Mouse (Mus musculus): Measurements from ENCODE around the gene Endou. TPM values are rescaled to one million over a fixed set of nuclear protein-coding genes. Genes with fewer than 3 reads are reported as not detected.
"Not testable (repeated sequence)": the region's sequence is repeated elsewhere in the genome, so short reads cannot be mapped to it uniquely, and the experiment has no call there.

The Endou gene
- polyA plus RNA-seq, 1 experiment from 2014 or later: 1.1 TPM

- H3K9me3 ChIP-seq: no peaks in the 10 kb centered on the region
- H3K4me1 ChIP-seq: no peaks in the 10 kb centered on the region
- H3K4me2 ChIP-seq: no peak overlapping the region
- H3K27me3 ChIP-seq: no peaks in the 10 kb centered on the region
- no peak for ATAC-seq (ENCODE audit: borderline replicate concordance, extremely low read depth, low FRiP score, low TSS enrichment)
- peaks cover 56% of the 10 kb centered on the region for H3K36me3 ChIP-seq
- WGBS: 83% methylated on average over 13 of the region's 13 CpGs
- H3K9ac ChIP-seq: no peak overlapping the region
- no peak overlapping the region for H3K4me3 ChIP-seq
- H3K27ac ChIP-seq: no peak overlapping the region
Measured at GRCm38 (mm10) chr15:97675927-97676326, 55.2 kb downstream of the Endou start.

GRCm38 (mm10) chr15:97674423-97674822 is 56.7 kb downstream of the Endou start:
- H3K9me3 ChIP-seq: no peaks in the 10 kb centered on the region
- no peak for ATAC-seq (ENCODE audit: borderline replicate concordance, extremely low read depth, low FRiP score, low TSS enrichment)
- 91% methylated on average over 4 of the region's 4 CpGs for WGBS
- H3K27ac ChIP-seq: no peak overlapping the region
- no peak overlapping the region for H3K4me3 ChIP-seq
- no peaks in the 10 kb centered on the region for H3K4me1 ChIP-seq
- no peak overlapping the region for H3K4me2 ChIP-seq
- no peaks in the 10 kb centered on the region for H3K27me3 ChIP-seq
- no peak overlapping the region for H3K9ac ChIP-seq
- H3K36me3 ChIP-seq: peaks cover 45% of the 10 kb centered on the region

GRCm38 (mm10) chr15:97673256-97674000 is 57.7 kb downstream of the Endou start:
- Histone ChIP-seq H3K4me3 (no peak overlapping the region), H3K9me3 (no peaks in the 10 kb centered on the region), H3K27me3 (no peaks in the 10 kb centered on the region), H3K4me2 (no peak overlapping the region), H3K4me1 (no peaks in the 10 kb centered on the region), H3K36me3 (peaks cover 41% of the 10 kb centered on the region), H3K9ac (no peak overlapping the region), H3K27ac (no peak overlapping the region)
- ATAC-seq (ENCODE audit: borderline replicate concordance, extremely low read depth, low FRiP score, low TSS enrichment): no peak
- 85% methylated on average over 7 of the region's 7 CpGs for WGBS

- no peak overlapping the region for H3K27ac ChIP-seq
- H3K9me3 ChIP-seq: no peaks in the 10 kb centered on the region
- no peak overlapping the region for H3K4me3 ChIP-seq
- no peaks in the 10 kb centered on the region for H3K4me1 ChIP-seq
- 0 out of 2 replicates have a peak, but pooled peaks have one; percentile 5 for ATAC-seq (ENCODE audit: borderline replicate concordance, extremely low read depth, low FRiP score, low TSS enrichment)
- no peak overlapping the region for H3K4me2 ChIP-seq
- H3K36me3 ChIP-seq: peaks cover 30% of the 10 kb centered on the region
- H3K9ac ChIP-seq: no peak overlapping the region
- WGBS: 75% methylated on average over 9 of the region's 9 CpGs
- H3K27me3 ChIP-seq: no peaks in the 10 kb centered on the region
Measured at GRCm38 (mm10) chr15:97672211-97672765, 58.9 kb downstream of the Endou start.

- WGBS: 69% methylated on average over 6 of the region's 6 CpGs
- no peak overlapping the region for H3K4me3 ChIP-seq
- peaks cover 15% of the 10 kb centered on the region for H3K36me3 ChIP-seq
- H3K9me3 ChIP-seq: no peaks in the 10 kb centered on the region
- no peaks in the 10 kb centered on the region for H3K4me1 ChIP-seq
- H3K27me3 ChIP-seq: no peaks in the 10 kb centered on the region
- H3K9ac ChIP-seq: no peak overlapping the region
- H3K27ac ChIP-seq: no peak overlapping the region
- H3K4me2 ChIP-seq: no peak overlapping the region
- no peak for ATAC-seq (ENCODE audit: borderline replicate concordance, extremely low read depth, low FRiP score, low TSS enrichment)
Measured at GRCm38 (mm10) chr15:97670554-97670953, 60.6 kb downstream of the Endou start.

GRCm38 (mm10) chr15:97668158-97668877 is 62.8 kb downstream of the Endou start:
- 68% methylated on average over 17 of the region's 17 CpGs for WGBS

GRCm38 (mm10) chr15:97667437-97667836 is 63.7 kb downstream of the Endou start:
- no peaks in the 10 kb centered on the region for H3K36me3 ChIP-seq
- no peaks in the 10 kb centered on the region for H3K27me3 ChIP-seq
- H3K4me1 ChIP-seq: no peaks in the 10 kb centered on the region
- no peaks in the 10 kb centered on the region for H3K9me3 ChIP-seq
- H3K27ac ChIP-seq: no peak overlapping the region
- H3K4me3 ChIP-seq: no peak overlapping the region
- ATAC-seq (ENCODE audit: borderline replicate concordance, extremely low read depth, low FRiP score, low TSS enrichment): no peak
- H3K4me2 ChIP-seq: no peak overlapping the region; the same call in 1 of the 2 replicates
- 24% methylated on average over 7 of the region's 7 CpGs for WGBS
- no peak overlapping the region for H3K9ac ChIP-seq

More at GRCm38 (mm10) chr15:97668158-97668877, 62.8 kb downstream of the Endou start:
- H3K4me1 ChIP-seq; ATAC-seq (ENCODE audit: borderline replicate concordance, extremely low read depth, low FRiP score, low TSS enrichment); H3K9ac ChIP-seq; H3K27ac ChIP-seq; H3K9me3 ChIP-seq; H3K4me2 ChIP-seq; H3K27me3 ChIP-seq; H3K36me3 ChIP-seq; H3K4me3 ChIP-seq: not testable (repeated sequence)

- no peaks in the 10 kb centered on the region for H3K27me3 ChIP-seq
- WGBS: 90% methylated on average over 10 of the region's 10 CpGs
- no peak overlapping the region for H3K4me3 ChIP-seq
- no peaks in the 10 kb centered on the region for H3K4me1 ChIP-seq
- H3K4me2 ChIP-seq: no peak overlapping the region
- H3K36me3 ChIP-seq: no peaks in the 10 kb centered on the region
- H3K27ac ChIP-seq: no peak overlapping the region
- no peak overlapping the region for H3K9ac ChIP-seq
- no peak for ATAC-seq (ENCODE audit: borderline replicate concordance, extremely low read depth, low FRiP score, low TSS enrichment)
- H3K9me3 ChIP-seq: no peaks in the 10 kb centered on the region
Measured at GRCm38 (mm10) chr15:97666457-97666770, 64.7 kb downstream of the Endou start.

GRCm38 (mm10) chr15:97665770-97666456 is 65.2 kb downstream of the Endou start:
- no peak for ATAC-seq (ENCODE audit: borderline replicate concordance, extremely low read depth, low FRiP score, low TSS enrichment)
- H3K36me3 ChIP-seq: no peaks in the 10 kb centered on the region
- WGBS: 72% methylated on average over 25 of the region's 25 CpGs
- no peaks in the 10 kb centered on the region for H3K4me1 ChIP-seq
- no peak overlapping the region for H3K27ac ChIP-seq
- no peak overlapping the region for H3K9ac ChIP-seq
- no peaks in the 10 kb centered on the region for H3K9me3 ChIP-seq
- no peak overlapping the region for H3K4me2 ChIP-seq
- H3K4me3 ChIP-seq: no peak overlapping the region
- H3K27me3 ChIP-seq: no peaks in the 10 kb centered on the region

GRCm38 (mm10) chr15:97664981-97665668 is 66.0 kb downstream of the Endou start:
- H3K27me3 ChIP-seq: no peaks in the 10 kb centered on the region
- no peak overlapping the region for H3K9ac ChIP-seq
- H3K4me1 ChIP-seq: no peaks in the 10 kb centered on the region
- H3K9me3 ChIP-seq: no peaks in the 10 kb centered on the region
- H3K36me3 ChIP-seq: no peaks in the 10 kb centered on the region
- no peak overlapping the region for H3K4me2 ChIP-seq
- no peak for ATAC-seq (ENCODE audit: borderline replicate concordance, extremely low read depth, low FRiP score, low TSS enrichment)
- 60% methylated on average over 16 of the region's 16 CpGs for WGBS
- no peak overlapping the region for H3K27ac ChIP-seq
- H3K4me3 ChIP-seq: no peak overlapping the region

GRCm38 (mm10) chr15:97663750-97664406 is 67.3 kb downstream of the Endou start:
- Histone ChIP-seq H3K4me1 (no peaks in the 10 kb centered on the region), H3K9ac (peak overlapping the region; percentile 37; the same call in 1 of the 2 replicates), H3K36me3 (no peaks in the 10 kb centered on the region), H3K9me3 (no peaks in the 10 kb centered on the region), H3K27me3 (no peaks in the 10 kb centered on the region), H3K4me3 (peak overlapping the region; percentile 46), H3K4me2 (peak overlapping the region; percentile 79), H3K27ac (no peak overlapping the region)
- 6% methylated on average over 19 of the region's 19 CpGs for WGBS
- peak; percentile 52; the same call in 1 of the 2 replicates for ATAC-seq (ENCODE audit: borderline replicate concordance, extremely low read depth, low FRiP score, low TSS enrichment)
